Mouse (Mus musculus) liver, adult 2 months (tissue): ENCODE results near the gene Rnd2.
"Not testable (repeated sequence)": the region's sequence is repeated elsewhere in the genome, so short reads cannot be mapped to it uniquely, and the experiment has no call there.

ENCODE experiments used
- CTCF ChIP-seq: fragments of 200-500 bp; IDR thresholded peaks from 2 replicates; pipeline ENCODE4 v1.5.1; 2011; ENCODE audit warnings: low read depth, low read length, control low read depth
- POLR2A ChIP-seq: fragments of 200-500 bp; IDR thresholded peaks from 2 replicates; pipeline ENCODE4 v1.6.1; 2011; ENCODE audit warnings: low read length, control low read depth; ENCODE audit not compliant: insufficient read depth; ENCODE audit errors: extremely low read depth

GRCm38 (mm10) chr11:101441450-101442126, 23.2 kb upstream of the Rnd2 start:
- not testable (repeated sequence) for TF ChIP-seq POLR2A, CTCF
